ENCODE assay signal across 23 mouse cellular contexts in the genomic region with DNA sequence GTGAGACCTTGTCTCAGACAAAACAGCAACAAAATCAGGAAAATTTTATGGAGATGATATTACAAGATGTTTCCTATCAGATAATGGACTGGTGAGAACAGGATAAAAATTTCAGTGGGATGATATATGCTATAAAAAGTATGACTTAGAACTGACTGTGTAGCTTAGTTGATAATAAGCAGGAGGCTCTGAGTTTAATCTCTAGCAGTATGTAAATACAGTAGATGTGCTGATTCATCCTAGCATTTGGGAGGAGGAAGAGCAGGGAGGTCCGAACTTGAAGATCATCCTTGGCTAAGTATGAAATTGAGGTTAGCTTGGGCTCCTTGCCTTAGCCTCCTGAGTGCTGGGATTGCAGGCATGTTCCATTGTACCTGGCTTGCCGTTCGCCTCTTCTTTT. TPM values are rescaled to one million over a fixed set of nuclear protein-coding genes. Genes with fewer than 3 reads are reported as not detected.
DNase-seq lines count a peak whose midpoint lies in the region; ATAC-seq lines count a peak whose summit lies in the region.
"Had no signal": no experiment of that assay in that cellular context is flagged by ENCODE, and none has a peak within 500 bp of the region (broad histone marks: within the 10 kb centered on the region; RNA-seq: fewer than 3 reads in every experiment).

No protein-coding gene starts in this region.

- peak overlapping the region; percentile 70 for H3K27ac ChIP-seq in liver, embryonic 12.5 days
- no peak overlapping the region for H3K27ac ChIP-seq in forebrain, embryonic 13.5 days
- H3K27ac ChIP-seq: forebrain, embryonic 10.5 days; gastrocnemius, adult 2 months; hindbrain, embryonic 12.5 days; limb, embryonic 15.5 days; midbrain, embryonic 15.5 days; neural tube, embryonic 12.5 days; stomach, postnatal 0 days had no signal

- no peaks in the 10 kb centered on the region for H3K9me3 ChIP-seq in liver, embryonic 12.5 days (replicated peaks)
- no peaks in the 10 kb centered on the region for H3K9me3 ChIP-seq in forebrain, embryonic 13.5 days (replicated peaks)
- H3K9me3 ChIP-seq: forebrain, embryonic 10.5 days; heart, embryonic 12.5 days; hindbrain, embryonic 12.5 days; limb, embryonic 15.5 days; midbrain, embryonic 15.5 days; neural tube, embryonic 12.5 days had no signal

- WGBS in liver, embryonic 12.5 days (ENCODE audit: insufficient replicate concordance), result 82% methylated on average over 3 of the region's 3 CpGs
- 99% methylated on average over 3 of the region's 3 CpGs for WGBS in forebrain, embryonic 13.5 days

- H3K4me2 ChIP-seq in liver, embryonic 12.5 days, result peak overlapping the region; percentile 77
- H3K4me2 ChIP-seq in forebrain, embryonic 13.5 days, result no peak overlapping the region
- H3K4me2 ChIP-seq: heart, embryonic 12.5 days; hindbrain, embryonic 12.5 days; limb, embryonic 15.5 days; midbrain, embryonic 15.5 days; neural tube, embryonic 12.5 days had no signal

- no peaks in the 10 kb centered on the region for H3K27me3 ChIP-seq in liver, embryonic 12.5 days (replicated peaks)
- no peaks in the 10 kb centered on the region for H3K27me3 ChIP-seq in forebrain, embryonic 13.5 days
- H3K27me3 ChIP-seq: heart, embryonic 12.5 days; hindbrain, embryonic 12.5 days; limb, embryonic 15.5 days; midbrain, embryonic 15.5 days; neural tube, embryonic 12.5 days had no signal

- peak; percentile 71 for ATAC-seq in liver, embryonic 12.5 days
- ATAC-seq in megakaryocyte progenitor cell, adult 5-6 weeks (replicated peaks; ENCODE audit: poor library complexity), result peak; percentile 45
- ATAC-seq in forebrain, embryonic 13.5 days, result no peak
- ATAC-seq: activated CD4-positive, CD25-positive, alpha-beta regulatory T cell, adult 4 months; intestine, postnatal 0 days; midbrain, embryonic 15.5 days had no signal

- peaks cover 45% of the 10 kb centered on the region for H3K36me3 ChIP-seq in liver, embryonic 12.5 days
- H3K36me3 ChIP-seq in forebrain, embryonic 13.5 days (ENCODE audit: poor library complexity, severe bottlenecking), result peaks cover 43% of the 10 kb centered on the region

- peak overlapping the region; percentile 52; the same call in 1 of the 2 replicates for H3K9ac ChIP-seq in liver, embryonic 12.5 days
- H3K9ac ChIP-seq in forebrain, embryonic 13.5 days, result no peak overlapping the region
- H3K9ac ChIP-seq: heart, embryonic 12.5 days; hindbrain, embryonic 12.5 days; limb, embryonic 15.5 days; midbrain, embryonic 15.5 days; neural tube, embryonic 12.5 days had no signal

- peak overlapping the region; percentile 37 for H3K4me3 ChIP-seq in liver, embryonic 12.5 days
- H3K4me3 ChIP-seq in forebrain, embryonic 13.5 days, result no peak overlapping the region
- H3K4me3 ChIP-seq: forebrain, embryonic 10.5 days; gastrocnemius, adult 2 months; heart, embryonic 12.5 days; hindbrain, embryonic 12.5 days; limb, embryonic 15.5 days; midbrain, embryonic 15.5 days; neural tube, embryonic 12.5 days had no signal

- peak; percentile 37 for DNase-seq in MEL-GATA-1-ER (ENCODE audit: extremely low read depth, low read depth)
- peak; percentile 52 for DNase-seq in c-Kit-positive CD71-positive TER-119-positive erythroid progenitor cells, embryonic 14.5 days (ENCODE audit: low spot score)
- DNase-seq in lung, postnatal 4 days, result no peak
- no peak for DNase-seq in kidney, adult 18-20 months
- DNase-seq: adrenal gland, adult 8-10 months; cerebellum, adult 8-10 months; cerebellum, postnatal 36 days; gastrocnemius, adult 2 months; heart, postnatal 14 days; left cerebral cortex, postnatal 4 days; right cerebral cortex, postnatal 14 days had no signal

- peaks cover 19% of the 10 kb centered on the region for H3K4me1 ChIP-seq in liver, embryonic 12.5 days
- H3K4me1 ChIP-seq in forebrain, embryonic 13.5 days, result peaks cover 16% of the 10 kb centered on the region
- H3K4me1 ChIP-seq: limb, embryonic 15.5 days; neural tube, embryonic 12.5 days had no signal

RNA-seq across cellular contexts. Expression of a gene that starts 2.3 kb away (rescaled TPM):
- polyA plus RNA-seq in liver, embryonic 12.5 days (2016; fragmentation: Nextera tagmentation; extraction: Ambion mirVana), result 63.2 and 64.7 TPM in 2 replicates
- total RNA-seq in megakaryocyte progenitor cell, adult 5-6 weeks (2015), result 43.2 and 49.1 TPM in 2 replicates
- 44.0 and 55.6 TPM in 2 replicates for total RNA-seq in megakaryocyte progenitor cell, adult 5-6 weeks (2017)
- 47.6 and 62.7 TPM in 2 replicates for polyA plus RNA-seq in forebrain, embryonic 13.5 days (2015; fragmentation: Nextera tagmentation; extraction: Ambion mirVana)

RNA-seq across cellular contexts. Expression of a gene that starts 32.6 kb away (rescaled TPM):
- 0.26 and 0.33 TPM in 2 replicates for polyA plus RNA-seq in liver, embryonic 12.5 days (2016; fragmentation: Nextera tagmentation; extraction: Ambion mirVana)
- 6.3 and 8.5 TPM in 2 replicates for total RNA-seq in megakaryocyte progenitor cell, adult 5-6 weeks (2015)
- 8.6 and 9.4 TPM in 2 replicates for total RNA-seq in megakaryocyte progenitor cell, adult 5-6 weeks (2017)
- polyA plus RNA-seq in forebrain, embryonic 13.5 days (2015; fragmentation: Nextera tagmentation; extraction: Ambion mirVana), result 0.23 and 0.31 TPM in 2 replicates

RNA-seq across cellular contexts. Expression of a gene that starts 36.5 kb away (rescaled TPM):
- polyA plus RNA-seq in liver, embryonic 12.5 days (2016; fragmentation: Nextera tagmentation; extraction: Ambion mirVana), result 50.8 and 51.3 TPM in 2 replicates
- 159 and 181 TPM in 2 replicates for total RNA-seq in megakaryocyte progenitor cell, adult 5-6 weeks (2015)
- total RNA-seq in megakaryocyte progenitor cell, adult 5-6 weeks (2017), result 109 and 135 TPM in 2 replicates
- polyA plus RNA-seq in forebrain, embryonic 13.5 days (2015; fragmentation: Nextera tagmentation; extraction: Ambion mirVana), result 94.6 and 105 TPM in 2 replicates

Comparison
In these comparisons a context has a peak if more than half of its experiments do, and no peak if none do; other contexts are left out.
1. DNase-seq: peak in MEL-GATA-1-ER (single experiment) and c-Kit-positive CD71-positive TER-119-positive erythroid progenitor cells, embryonic 14.5 days (single experiment); none in lung, postnatal 4 days (0 of 2) and kidney, adult 18-20 months (single experiment).